Mouse (Mus musculus) cerebellum, adult (tissue): ENCODE measurements around the gene Ccdc155.

Experiments used
- ATAC-seq: cut with Nextera tagmentation; 2 replicates; pipeline ENCODE4 v1.9.2; 2017; ENCODE audit warnings: mild to moderate bottlenecking, moderate library complexity, mixed read lengths; ENCODE audit not compliant: insufficient number of reproducible peaks, low FRiP score, low TSS enrichment

Gene Ccdc155

GRCm38 (mm10) chr7:45150321-45150720 lies 54.4 kb downstream of the Ccdc155 start:
- ATAC-seq: no peak

GRCm38 (mm10) chr7:45149545-45149944 lies 55.1 kb downstream of the Ccdc155 start:
- no peak for ATAC-seq

- no peak for ATAC-seq
Measured at GRCm38 (mm10) chr7:45148534-45149098, 56.1 kb downstream of the Ccdc155 start.

GRCm38 (mm10) chr7:45147899-45148298 lies 56.8 kb downstream of the Ccdc155 start:
- no peak for ATAC-seq

- no peak for ATAC-seq
Measured at GRCm38 (mm10) chr7:45147267-45147666, 57.4 kb downstream of the Ccdc155 start.

GRCm38 (mm10) chr7:45145460-45145859 lies 59.2 kb downstream of the Ccdc155 start:
- ATAC-seq: no peak

- ATAC-seq: no peak
Measured at GRCm38 (mm10) chr7:45144368-45145174, 60.1 kb downstream of the Ccdc155 start.

- ATAC-seq: no peak
Measured at GRCm38 (mm10) chr7:45141914-45142313, 62.8 kb downstream of the Ccdc155 start.

GRCm38 (mm10) chr7:45141319-45141718 lies 63.4 kb downstream of the Ccdc155 start:
- ATAC-seq: no peak

GRCm38 (mm10) chr7:45139904-45140723 lies 64.6 kb downstream of the Ccdc155 start:
- no peak for ATAC-seq

- ATAC-seq: no peak
Measured at GRCm38 (mm10) chr7:45138403-45138802, 66.3 kb downstream of the Ccdc155 start.

GRCm38 (mm10) chr7:45137171-45138006 lies 67.3 kb downstream of the Ccdc155 start:
- ATAC-seq: no peak

- peak; percentile 72; the same call in 1 of the 2 replicates for ATAC-seq
Measured at GRCm38 (mm10) chr7:45135993-45136567, 68.6 kb downstream of the Ccdc155 start, which contains the start of the genes Gm45713 and Flt3l. Gene Gm45713 (minus strand): TSS chr7:45136231. Gene Flt3l (minus strand): TSS chr7:45136432.

GRCm38 (mm10) chr7:45135370-45135769 lies 69.3 kb downstream of the Ccdc155 start:
- ATAC-seq: no peak

- no peak for ATAC-seq
Measured at GRCm38 (mm10) chr7:45134544-45135026, 70.1 kb downstream of the Ccdc155 start.
